Mouse (Mus musculus) small intestine, adult 2 months (tissue): Measurements from ENCODE around the gene Zc3h12b. TPM values are rescaled to one million over a fixed set of nuclear protein-coding genes. Genes with fewer than 3 reads are reported as not detected.

Source experiments
- H3K27ac ChIP-seq: fragments of 200-500 bp; 2 replicates; pipeline ENCODE4 v1.5.1; 2012; ENCODE audit warnings: low read depth, low read length, control low read depth, inconsistent platforms; ENCODE audit not compliant: insufficient read depth
- H3K27me3 ChIP-seq: fragments of 200-500 bp; 2 replicates; pipeline ENCODE4 v1.6.1; 2012; ENCODE audit warnings: mild to moderate bottlenecking, moderate library complexity, low read length, inconsistent platforms; ENCODE audit not compliant: control insufficient read depth, insufficient read depth
- H3K36me3 ChIP-seq: fragments of 200-500 bp; 2 replicates; pipeline ENCODE4 v1.6.1; 2012; ENCODE audit warnings: mild to moderate bottlenecking, low read length, control low read depth, inconsistent platforms; ENCODE audit not compliant: control insufficient read depth, insufficient read depth
- H3K4me1 ChIP-seq: fragments of 200-500 bp; 2 replicates; pipeline ENCODE4 v1.6.1; 2012; ENCODE audit warnings: low read length, inconsistent platforms, mixed read lengths; ENCODE audit not compliant: control insufficient read depth, insufficient read depth, insufficient read length
- H3K4me3 ChIP-seq: fragments of 200-500 bp; 2 replicates; pipeline ENCODE4 v1.5.1; 2012; ENCODE audit warnings: low read depth, mild to moderate bottlenecking, control low read depth, inconsistent platforms, low read length, moderate library complexity
- CTCF ChIP-seq: fragments of 200-500 bp; IDR thresholded peaks from 2 replicates; pipeline ENCODE4 v1.5.1; 2012; ENCODE audit warnings: low read depth, mild to moderate bottlenecking, control low read depth, inconsistent platforms, low read length, moderate library complexity, mixed read lengths; ENCODE audit not compliant: insufficient replicate concordance, insufficient read length; ENCODE audit errors: extremely low read depth
- POLR2A ChIP-seq: fragments of 200-500 bp; IDR thresholded peaks from 2 replicates; pipeline ENCODE4 v1.6.1; 2012; ENCODE audit warnings: low read depth, mild to moderate bottlenecking, control low read depth, inconsistent platforms, low read length, moderate library complexity
- WGBS: fragments of 180-500 bp; shearing (Covaris S2); methylation state at CpG from one replicate; pipeline ENCODE4 v1.1.7; 2018; 5-methylcytosine and 5-hydroxymethylcytosine counted together
- polyA plus RNA-seq: library from polyadenylated mRNA; depleted of rRNA; stranded (reverse); fragments of >200 nt; gene quantifications from 2 replicates; pipeline ENCODE4 v1.2.3, GENCODE M21; 2012; rRNA removed

The Zc3h12b gene
- polyA plus RNA-seq, 1 experiment, result 0.18 TPM

DNA sequence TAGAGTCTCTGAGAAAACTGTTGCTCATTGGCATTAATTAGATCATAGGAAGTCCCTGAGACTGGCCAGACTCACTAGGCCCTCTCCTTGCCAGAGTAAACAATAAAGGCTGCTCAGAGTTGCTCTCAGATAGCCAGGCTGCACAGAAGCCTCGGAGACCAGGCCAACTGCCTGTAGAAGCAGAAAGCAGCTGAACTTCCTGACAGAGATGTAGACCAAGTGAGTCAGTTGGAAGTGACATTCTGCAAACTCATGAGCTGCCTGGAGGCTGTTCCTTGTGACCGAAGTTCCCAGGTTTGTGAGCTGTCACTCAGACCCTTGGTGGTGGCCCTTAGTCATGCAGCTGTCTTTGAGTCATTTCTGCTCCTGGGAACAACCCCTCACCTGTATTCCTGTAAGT, 251.9 kb downstream of the Zc3h12b start:
- Histone ChIP-seq H3K36me3 (no peaks in the 10 kb centered on the region), H3K27me3 (no peaks in the 10 kb centered on the region), H3K27ac (no peak overlapping the region), H3K4me3 (no peak overlapping the region), H3K4me1 (0 out of 2 replicates have a peak, but pooled peaks cover 1% of the 10 kb centered on the region)
- 50% methylated on average over 2 of the region's 2 CpGs for WGBS
- no peak for TF ChIP-seq POLR2A
- no peak for TF ChIP-seq CTCF

DNA sequence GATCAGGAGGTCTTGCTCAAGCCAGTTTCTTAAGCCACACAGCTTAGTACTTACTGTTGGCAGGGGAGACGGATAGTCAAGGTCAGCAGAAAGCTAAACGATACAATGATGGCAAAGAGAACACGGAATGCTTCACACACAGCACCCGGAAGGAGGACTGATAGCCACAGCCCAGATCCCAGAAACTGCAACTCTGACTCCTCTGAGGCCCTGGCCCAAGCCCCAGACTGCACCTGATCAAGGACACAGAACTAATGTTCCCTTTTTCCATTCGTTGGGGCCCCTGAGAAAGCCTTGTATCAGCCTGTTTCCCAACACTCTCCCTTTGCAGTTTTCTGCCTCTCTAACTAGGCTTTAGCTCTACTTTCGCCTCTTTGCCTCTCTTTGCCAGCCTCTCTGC, 253.6 kb downstream of the Zc3h12b start:
- 0 out of 2 replicates have a peak, but pooled peaks cover 1% of the 10 kb centered on the region for H3K4me1 ChIP-seq
- 62% methylated on average over 6 of the region's 6 CpGs for WGBS
- H3K27ac ChIP-seq, result no peak overlapping the region
- no peaks in the 10 kb centered on the region for H3K27me3 ChIP-seq
- no peaks in the 10 kb centered on the region for H3K36me3 ChIP-seq
- H3K4me3 ChIP-seq, result no peak overlapping the region
- no peak for TF ChIP-seq POLR2A
- TF ChIP-seq CTCF, result no peak

DNA sequence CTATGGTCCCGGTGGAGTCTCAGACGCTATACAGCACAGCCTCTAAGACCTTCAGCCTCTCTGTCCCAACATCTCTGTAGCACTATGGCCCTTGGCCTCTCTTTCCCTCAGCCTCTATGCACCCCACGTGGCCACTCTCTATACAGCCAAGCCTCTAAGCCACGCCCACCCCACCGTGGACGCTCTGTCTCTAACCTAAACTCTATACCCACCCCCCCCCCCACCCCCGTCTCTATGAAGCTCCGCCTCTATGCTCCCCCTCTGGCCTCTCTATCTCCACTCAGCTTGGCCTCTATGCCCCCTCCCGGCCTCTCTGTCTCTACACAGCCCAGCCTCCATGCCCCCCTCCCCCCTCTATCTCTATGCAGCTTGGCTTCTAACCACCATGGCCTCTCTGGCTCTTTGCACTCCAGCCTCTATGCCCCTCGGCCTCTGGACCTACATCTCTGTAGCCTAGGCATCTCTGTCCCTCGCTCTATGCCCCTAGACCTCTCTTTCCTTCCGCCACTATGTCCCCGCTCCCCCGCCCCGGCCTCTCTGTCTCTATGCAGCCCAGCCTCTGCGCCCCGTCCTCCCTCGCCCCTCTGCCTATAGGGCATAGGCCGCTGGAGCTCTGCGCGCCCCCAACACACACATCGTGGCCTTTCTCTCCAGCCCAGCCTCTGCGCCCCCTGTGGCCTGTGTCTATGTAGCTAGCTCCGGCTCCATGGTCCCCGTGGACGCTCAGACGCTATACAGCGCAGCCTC, 256.5 kb downstream of the Zc3h12b start:
- Histone ChIP-seq H3K27me3 (no peaks in the 10 kb centered on the region), H3K27ac (no peak overlapping the region), H3K4me3 (peak overlapping the region; percentile 60), H3K36me3 (no peaks in the 10 kb centered on the region), H3K4me1 (0 out of 2 replicates have a peak, but pooled peaks cover 1% of the 10 kb centered on the region)
- WGBS, result 20% methylated on average over 25 of the region's 28 CpGs
- TF ChIP-seq CTCF (no peak), POLR2A (no peak)

DNA sequence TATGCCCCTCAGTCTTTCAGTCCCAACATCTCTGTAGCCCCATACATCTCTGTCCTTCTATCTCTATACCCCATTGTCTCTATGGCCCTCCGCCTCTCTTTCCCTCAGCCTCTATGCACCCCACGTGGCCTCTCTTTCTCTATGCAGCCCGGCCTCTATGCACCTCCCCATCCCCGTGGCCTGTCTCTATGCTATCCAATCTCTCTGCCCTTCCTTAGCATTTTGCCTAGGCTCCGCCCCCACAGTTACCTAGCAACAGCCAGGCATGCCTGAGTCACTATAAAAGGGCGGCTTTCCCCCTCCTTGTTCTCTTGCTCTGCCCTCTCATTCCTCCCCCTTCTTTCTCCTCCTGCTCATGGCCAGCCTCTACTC, 257.1 kb downstream of the Zc3h12b start:
- no peak for TF ChIP-seq CTCF
- TF ChIP-seq POLR2A, result no peak
- 0 out of 2 replicates have a peak, but pooled peaks cover 1% of the 10 kb centered on the region for H3K4me1 ChIP-seq
- 15% methylated on average over 6 of the region's 6 CpGs for WGBS
- H3K36me3 ChIP-seq, result no peaks in the 10 kb centered on the region
- H3K27me3 ChIP-seq, result no peaks in the 10 kb centered on the region
- peak overlapping the region; percentile 60 for H3K4me3 ChIP-seq
- no peak overlapping the region for H3K27ac ChIP-seq

DNA sequence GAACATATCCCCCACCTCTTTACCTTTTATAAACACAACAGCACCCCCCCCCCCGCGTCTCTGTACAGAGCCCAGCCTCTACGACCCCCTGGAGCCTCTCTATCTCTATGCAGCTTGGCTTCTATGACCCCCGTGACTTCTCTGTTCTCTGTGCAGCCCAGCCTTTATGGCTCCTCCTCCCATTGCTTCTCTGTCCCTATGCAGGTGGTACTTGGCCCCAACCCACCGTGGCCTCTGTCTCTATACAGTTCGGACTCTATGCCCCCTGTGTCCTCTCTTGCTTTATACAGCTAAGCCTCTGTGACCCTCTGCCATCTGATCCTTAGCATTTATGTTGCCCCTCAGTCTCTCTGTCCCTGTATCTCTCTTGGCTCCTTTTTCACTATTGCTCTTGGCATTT, 257.6 kb downstream of the Zc3h12b start:
- Histone ChIP-seq H3K27ac (no peak overlapping the region), H3K4me1 (0 out of 2 replicates have a peak, but pooled peaks cover 1% of the 10 kb centered on the region), H3K4me3 (no peak overlapping the region), H3K36me3 (no peaks in the 10 kb centered on the region), H3K27me3 (no peaks in the 10 kb centered on the region)
- no peak for TF ChIP-seq CTCF
- no peak for TF ChIP-seq POLR2A
- whole genome bisulfite sequencing, result 42% methylated on average over 6 of the region's 6 CpGs

DNA sequence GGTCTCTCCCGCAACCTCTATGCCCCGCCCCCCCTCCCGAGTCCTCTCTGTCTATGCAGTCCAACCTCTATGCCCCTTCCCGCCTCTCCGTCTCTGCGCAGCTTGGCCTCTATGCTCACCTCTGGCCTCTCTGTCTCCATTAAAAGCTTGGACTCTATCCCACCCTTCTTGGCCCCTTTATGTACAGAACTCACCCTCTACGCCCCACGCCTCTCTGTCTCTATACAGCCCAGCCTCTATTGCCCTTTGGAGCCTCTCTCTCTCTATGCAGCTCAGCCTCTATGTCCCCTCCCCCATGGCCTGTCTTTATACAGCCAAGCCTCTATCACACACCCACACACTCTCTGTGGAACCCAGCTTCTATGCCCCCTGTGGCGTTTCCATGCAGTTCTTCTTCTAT, 258.5 kb downstream of the Zc3h12b start:
- WGBS, result 52% methylated on average over 8 of the region's 9 CpGs
- Histone ChIP-seq H3K27ac (no peak overlapping the region), H3K4me3 (no peak overlapping the region)

More for the DNA sequence above, 258.5 kb downstream of the Zc3h12b start:
- Histone ChIP-seq H3K4me1 (0 out of 2 replicates have a peak, but pooled peaks cover 1% of the 10 kb centered on the region), H3K27me3 (no peaks in the 10 kb centered on the region), H3K36me3 (no peaks in the 10 kb centered on the region)
- TF ChIP-seq POLR2A (no peak), CTCF (no peak)

Other genes with a start within 250 kb of the Zc3h12b start
- gene Asb12, start 153.7 kb upstream of the Zc3h12b start, polyA plus RNA-seq, result not detected in 2 replicates
- gene Pfn5, start 153.6 kb upstream of the Zc3h12b start, polyA plus RNA-seq, result not detected in 2 replicates
- gene Zc4h2, start 53.2 kb upstream of the Zc3h12b start, polyA plus RNA-seq, result 0.04 and 0.16 TPM in 2 replicates
- gene Las1l, start 245.3 kb downstream of the Zc3h12b start, polyA plus RNA-seq, result 4.7 and 8.1 TPM in 2 replicates